Mouse (Mus musculus) intestine, embryonic 14.5 days (tissue): ENCODE results near the gene Tacc2. TPM values are rescaled to one million over a fixed set of nuclear protein-coding genes. Genes with fewer than 3 reads are reported as not detected.
A peak's percentile ranks its signal among the peaks of the same experiment; 100 is the strongest.
"Not testable (repeated sequence)": the region's sequence is repeated elsewhere in the genome, so short reads cannot be mapped to it uniquely, and the experiment has no call there.

Experiments
- ATAC-seq: fragments of 200-750 bp; cut with Nextera tagmentation; replicated peaks from 2 replicates; pipeline ENCODE4 v1.8.0; 2017; ENCODE audit warnings: low read depth, moderate number of reproducible peaks, moderate TSS enrichment, moderate library complexity; ENCODE audit not compliant: low FRiP score, low TSS enrichment
- DNase-seq: peaks from one replicate; pipeline ENCODE4 v3.0.0-alpha.2; 2018; ENCODE audit warnings: low spot score
- H3K27ac ChIP-seq: fragments of 300-500 bp; sonication (generic); 2 replicates; pipeline ENCODE4 v1.5.1; 2014; ENCODE audit warnings: low read depth, mild to moderate bottlenecking, control low read depth
- H3K27me3 ChIP-seq: fragments of 300-500 bp; sonication (generic); replicated peaks from 2 replicates; pipeline ENCODE4 v1.6.1; 2014; ENCODE audit warnings: low read length, control low read depth; ENCODE audit not compliant: control insufficient read depth, insufficient read depth
- H3K36me3 ChIP-seq: fragments of 300-500 bp; sonication (generic); 2 replicates; pipeline ENCODE4 v1.6.1; 2014; ENCODE audit warnings: low read length, control low read depth; ENCODE audit not compliant: control insufficient read depth, insufficient read depth
- H3K4me1 ChIP-seq: fragments of 300-500 bp; sonication (generic); replicated peaks from 2 replicates; pipeline ENCODE4 v1.6.1; 2014; ENCODE audit warnings: low read length, control low read depth, mixed read lengths; ENCODE audit not compliant: control insufficient read depth, insufficient read depth
- H3K4me2 ChIP-seq: fragments of 300-500 bp; sonication (generic); 2 replicates; pipeline ENCODE4 v1.6.1; 2014; ENCODE audit warnings: low read length
- H3K4me3 ChIP-seq: fragments of 300-500 bp; sonication (generic); 2 replicates; pipeline ENCODE4 v1.5.1; 2014; ENCODE audit warnings: low read depth, low read length, control low read depth, mixed read lengths
- H3K9ac ChIP-seq: fragments of 300-500 bp; sonication (generic); 2 replicates; pipeline ENCODE4 v1.6.1; 2014; ENCODE audit warnings: mild to moderate bottlenecking, low read length
- H3K9me3 ChIP-seq: fragments of 300-500 bp; sonication (generic); 2 replicates; pipeline ENCODE4 v1.6.1; 2016; ENCODE audit warnings: low read length, control low read depth; ENCODE audit not compliant: control insufficient read depth
- WGBS: fragments of 180-500 bp; shearing (Covaris S2); extraction: QIAGEN DNeasy Blood & Tissue Kit; methylation state at CpG from one replicate; pipeline ENCODE4 v1.1.7; 2014; 5-methylcytosine and 5-hydroxymethylcytosine counted together
- polyA plus RNA-seq: library from polyadenylated mRNA; unstranded; fragments of >200 nt; fragmentation: Nextera tagmentation; extraction: Ambion mirVana; gene quantifications from 2 replicates; pipeline ENCODE4 v1.2.1, GENCODE M21; 2014

The Tacc2 gene
- polyA plus RNA-seq, 1 experiment from 2014 or later, result 33.7 TPM

DNA sequence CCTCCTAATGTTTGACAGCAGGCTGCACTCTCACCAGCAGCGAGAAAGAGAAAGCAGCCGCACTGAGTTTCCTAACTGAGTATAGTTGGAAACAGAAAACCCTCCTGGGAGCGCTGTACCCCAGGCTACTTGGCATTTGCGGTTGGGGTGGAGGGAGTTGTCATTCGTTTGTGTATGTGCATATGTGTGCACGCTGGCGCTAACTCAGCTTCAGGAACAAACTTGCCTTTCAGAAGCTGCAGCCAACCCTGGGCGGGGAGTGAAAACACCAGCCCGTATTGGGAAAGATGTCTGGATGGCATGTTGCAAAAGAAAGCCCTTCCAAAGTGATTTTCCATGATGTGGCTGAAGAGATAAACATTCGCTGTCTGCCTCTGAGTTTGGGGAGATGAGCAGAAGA is 257 bp upstream of the Tacc2 start:
- H3K36me3 ChIP-seq, result no peaks in the 10 kb centered on the region
- 24% methylated on average over 10 of the region's 10 CpGs for WGBS
- no peaks in the 10 kb centered on the region for H3K27me3 ChIP-seq
- peak; percentile 57 for DNase-seq
- 0 out of 2 replicates have a peak overlapping the region, but pooled peaks have one; percentile 4 for H3K4me3 ChIP-seq
- ATAC-seq, result no peak
- no peak overlapping the region; the same call in 1 of the 2 replicates for H3K27ac ChIP-seq
- H3K9ac ChIP-seq, result no peak overlapping the region
- H3K9me3 ChIP-seq, result no peaks in the 10 kb centered on the region
- peaks cover 15% of the 10 kb centered on the region; the same call in 1 of the 2 replicates for H3K4me1 ChIP-seq
- H3K4me2 ChIP-seq, result peak overlapping the region; percentile 44

- H3K9ac ChIP-seq, result no peak overlapping the region
- H3K4me1 ChIP-seq, result peaks cover 15% of the 10 kb centered on the region; the same call in 1 of the 2 replicates
- DNase-seq, result no peak
- no peaks in the 10 kb centered on the region for H3K36me3 ChIP-seq
- H3K27ac ChIP-seq, result no peak overlapping the region
- no peak overlapping the region for H3K4me3 ChIP-seq
- no peaks in the 10 kb centered on the region for H3K27me3 ChIP-seq
- WGBS, result 92% methylated on average over 2 of the region's 2 CpGs
- no peak overlapping the region for H3K4me2 ChIP-seq
- H3K9me3 ChIP-seq, result no peaks in the 10 kb centered on the region
- no peak for ATAC-seq
These were observed 828 bp downstream of the Tacc2 start for GRCm38 (mm10) chr7:130578066-130578465.

- peaks cover 15% of the 10 kb centered on the region; the same call in 1 of the 2 replicates for H3K4me1 ChIP-seq
- DNase-seq (no peak), ATAC-seq (no peak)
- H3K4me3 ChIP-seq, result no peak overlapping the region
- H3K9me3 ChIP-seq, result no peaks in the 10 kb centered on the region
- H3K36me3 ChIP-seq, result no peaks in the 10 kb centered on the region
- WGBS, result 73% methylated on average over 5 of the region's 5 CpGs
- no peak overlapping the region for H3K4me2 ChIP-seq
- no peaks in the 10 kb centered on the region for H3K27me3 ChIP-seq
- H3K27ac ChIP-seq, result no peak overlapping the region
- H3K9ac ChIP-seq, result no peak overlapping the region
These were observed 1.4 kb downstream of the Tacc2 start for GRCm38 (mm10) chr7:130578607-130579006.

DNA sequence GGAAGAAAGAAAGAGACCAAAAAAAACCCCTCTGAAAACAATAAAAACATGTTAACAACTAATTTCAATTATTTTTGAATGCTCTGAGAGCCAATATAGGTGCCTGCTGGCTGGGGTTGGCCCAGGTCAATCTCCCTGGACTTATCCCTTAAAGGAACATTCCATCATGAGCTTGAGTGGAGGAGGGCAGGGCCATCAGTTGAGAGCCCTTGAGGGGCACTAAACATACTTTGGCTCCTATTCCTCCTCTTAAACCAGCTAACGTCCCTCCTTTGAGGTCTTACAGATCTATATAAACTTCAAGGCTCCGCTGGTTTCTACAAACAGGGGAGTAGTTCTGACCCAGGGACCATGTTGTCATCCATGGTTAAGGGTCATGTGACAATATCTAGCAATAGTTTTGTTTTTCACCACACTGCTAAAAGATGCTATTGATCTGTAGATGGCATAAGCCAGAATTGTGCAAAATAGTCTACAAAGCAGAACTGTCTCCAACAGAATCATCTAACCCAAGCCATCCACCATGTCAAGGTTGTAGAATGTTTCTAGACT is 9.4 kb downstream of the Tacc2 start:
- DNase-seq, result no peak
- H3K4me3 ChIP-seq, result no peak overlapping the region
- no peaks in the 10 kb centered on the region for H3K36me3 ChIP-seq
- no peak for ATAC-seq
- H3K4me2 ChIP-seq, result no peak overlapping the region
- no peak overlapping the region for H3K9ac ChIP-seq
- no peaks in the 10 kb centered on the region for H3K9me3 ChIP-seq
- H3K27me3 ChIP-seq, result no peaks in the 10 kb centered on the region
- no peak overlapping the region for H3K27ac ChIP-seq
- no peaks in the 10 kb centered on the region for H3K4me1 ChIP-seq
- 77% methylated on average over 2 of the region's 2 CpGs for WGBS

DNA sequence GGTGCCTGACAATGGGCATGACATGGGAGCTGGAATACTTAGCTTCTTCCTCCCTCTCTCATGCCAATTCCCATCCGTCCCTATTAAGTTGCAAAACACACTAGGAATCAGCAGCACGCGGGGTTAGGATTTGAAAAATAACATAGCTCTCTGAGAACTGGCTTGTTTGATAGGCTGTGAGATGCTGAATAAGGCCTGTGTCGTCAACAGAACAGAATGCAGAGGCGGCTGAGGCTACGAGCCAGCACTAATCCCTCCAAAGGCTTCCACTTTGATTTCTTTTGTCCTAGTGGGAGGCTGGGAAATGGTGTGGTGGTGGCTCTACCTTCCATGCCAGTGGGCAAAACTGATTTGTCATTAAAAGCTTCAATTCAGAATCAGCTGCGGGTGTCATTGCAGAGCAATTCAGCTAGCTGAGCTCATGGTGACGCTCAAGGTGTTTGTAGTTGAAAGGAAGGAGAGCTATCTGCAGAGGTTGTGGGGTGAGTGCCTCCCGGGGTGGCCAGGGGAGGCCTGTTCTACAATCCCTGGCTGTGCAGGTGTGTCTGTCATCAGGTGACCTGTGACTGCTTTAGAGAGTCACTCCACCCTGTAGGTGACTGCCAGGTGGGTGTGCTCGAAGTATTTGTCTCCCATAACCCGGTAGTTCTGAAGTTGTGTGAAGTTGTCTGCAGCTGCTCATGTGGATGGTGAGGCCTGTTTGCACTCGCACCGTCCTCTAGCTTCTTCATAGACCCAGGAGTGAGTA is 13.0 kb downstream of the Tacc2 start:
- Histone ChIP-seq H3K9ac (no peak overlapping the region), H3K4me2 (no peak overlapping the region), H3K4me3 (no peak overlapping the region), H3K9me3 (no peaks in the 10 kb centered on the region), H3K27ac (no peak overlapping the region), H3K36me3 (no peaks in the 10 kb centered on the region), H3K27me3 (no peaks in the 10 kb centered on the region), H3K4me1 (no peaks in the 10 kb centered on the region)
- ATAC-seq (no peak), DNase-seq (no peak)
- WGBS, result 65% methylated on average over 13 of the region's 13 CpGs

DNA sequence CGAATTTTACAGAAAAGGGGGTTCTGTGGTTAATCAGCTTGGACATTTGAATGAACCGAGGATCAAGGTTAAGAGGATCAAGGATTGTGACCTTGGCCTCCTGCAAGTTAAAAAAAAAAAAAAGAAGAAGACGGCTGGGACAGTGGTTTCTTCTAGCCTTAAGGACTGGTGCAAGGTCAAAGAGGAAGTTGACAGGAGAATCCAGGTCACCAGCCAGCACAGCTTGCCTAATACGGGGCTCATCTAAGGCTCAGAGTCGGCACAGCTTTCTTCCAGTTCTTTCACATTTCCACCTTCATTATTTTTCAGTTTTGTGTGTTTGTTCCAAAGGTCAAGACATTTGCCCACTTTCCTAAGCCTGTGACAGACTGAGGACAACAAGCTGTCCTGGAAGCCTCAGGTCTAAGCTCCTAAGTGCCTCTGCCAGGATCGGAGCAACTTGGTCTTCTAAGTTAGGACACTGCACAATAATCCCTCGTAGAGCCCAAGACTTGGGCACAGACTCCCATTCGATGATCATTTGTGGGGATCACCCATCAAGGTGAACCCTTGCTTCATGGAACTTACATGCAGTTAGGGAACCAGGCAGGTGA is 13.7 kb downstream of the Tacc2 start:
- H3K27ac ChIP-seq, result no peak overlapping the region

GRCm38 (mm10) chr7:130592975-130593374 is 15.7 kb downstream of the Tacc2 start:
- H3K36me3 ChIP-seq, DNase-seq, H3K27me3 ChIP-seq, H3K9ac ChIP-seq, H3K4me1 ChIP-seq, H3K4me3 ChIP-seq, ATAC-seq, H3K27ac ChIP-seq, H3K4me2 ChIP-seq, H3K9me3 ChIP-seq: not testable (repeated sequence)
- WGBS, result no CpG with 5 or more reads among the region's 11 CpGs

More for the DNA sequence above, 13.7 kb downstream of the Tacc2 start:
- Histone ChIP-seq H3K4me2 (no peak overlapping the region), H3K36me3 (no peaks in the 10 kb centered on the region), H3K4me1 (no peaks in the 10 kb centered on the region), H3K9ac (no peak overlapping the region), H3K9me3 (no peaks in the 10 kb centered on the region), H3K4me3 (no peak overlapping the region), H3K27me3 (no peaks in the 10 kb centered on the region)
- WGBS, result 74% methylated on average over 7 of the region's 8 CpGs
- DNase-seq, result no peak
- ATAC-seq, result no peak

DNA sequence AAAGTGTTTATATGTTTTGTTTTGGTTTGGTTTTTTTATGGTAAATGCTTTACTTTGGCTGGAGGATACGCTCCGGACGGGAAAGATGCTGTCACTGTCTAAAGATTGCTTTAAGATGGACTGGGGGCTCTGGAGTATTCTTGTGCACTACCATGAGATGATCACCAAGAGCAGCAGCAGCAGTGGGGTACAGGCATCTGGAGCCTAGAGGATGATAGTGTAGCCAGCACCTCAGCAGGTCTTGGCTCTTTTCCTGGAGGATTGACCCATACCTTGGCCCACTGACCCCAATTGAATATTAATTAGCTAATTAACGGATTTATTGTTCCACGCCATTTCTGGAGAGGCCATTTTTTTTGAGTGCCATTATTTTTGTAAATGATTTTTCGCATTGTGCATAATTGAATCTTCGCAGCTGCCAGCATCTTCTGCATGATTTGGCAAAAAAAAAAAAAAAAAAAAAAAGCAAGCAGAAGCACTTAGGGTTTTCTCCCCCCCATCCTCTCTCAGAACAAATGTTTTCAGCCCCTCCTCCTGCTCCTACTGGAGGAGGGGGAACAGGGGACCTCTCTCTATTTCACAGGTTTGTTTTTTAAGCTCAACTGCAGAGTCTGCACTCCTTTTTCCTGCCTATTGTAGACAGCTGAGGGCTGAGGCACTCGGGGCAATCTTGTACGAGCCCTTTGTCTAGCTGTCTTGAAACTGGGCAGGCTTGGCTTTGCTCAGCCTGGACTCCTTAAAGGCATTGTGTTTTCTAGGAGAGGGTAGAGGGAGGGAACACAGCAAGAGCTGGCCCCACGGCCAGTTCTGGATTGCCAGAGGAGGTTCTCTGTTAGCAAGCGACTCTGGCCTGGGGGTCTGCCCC is 16.4 kb downstream of the Tacc2 start:
- ATAC-seq, H3K4me1 ChIP-seq, DNase-seq, H3K9me3 ChIP-seq, H3K36me3 ChIP-seq, H3K9ac ChIP-seq, H3K27me3 ChIP-seq, H3K4me3 ChIP-seq, H3K4me2 ChIP-seq, H3K27ac ChIP-seq: not testable (repeated sequence)
- 74% methylated on average over 6 of the region's 11 CpGs for WGBS
